Mouse (Mus musculus): ENCODE data around the gene Rin1.

GRCm38 (mm10) chr19:5082005-5082404 is 31.7 kb downstream of the Rin1 start:
- TF ChIP-seq CTCF (IDR thresholded peaks at IDR 0.05; ENCODE audit: borderline replicate concordance, insufficient read depth, low read length) (no peak), POLR2A (IDR thresholded peaks at IDR 0.05; ENCODE audit: low read depth, low read length) (no peak)

All from embryonic fibroblast, embryonic 13.5 days (primary cell).